Mouse (Mus musculus): ENCODE data around the gene Tbc1d20.

DNA sequence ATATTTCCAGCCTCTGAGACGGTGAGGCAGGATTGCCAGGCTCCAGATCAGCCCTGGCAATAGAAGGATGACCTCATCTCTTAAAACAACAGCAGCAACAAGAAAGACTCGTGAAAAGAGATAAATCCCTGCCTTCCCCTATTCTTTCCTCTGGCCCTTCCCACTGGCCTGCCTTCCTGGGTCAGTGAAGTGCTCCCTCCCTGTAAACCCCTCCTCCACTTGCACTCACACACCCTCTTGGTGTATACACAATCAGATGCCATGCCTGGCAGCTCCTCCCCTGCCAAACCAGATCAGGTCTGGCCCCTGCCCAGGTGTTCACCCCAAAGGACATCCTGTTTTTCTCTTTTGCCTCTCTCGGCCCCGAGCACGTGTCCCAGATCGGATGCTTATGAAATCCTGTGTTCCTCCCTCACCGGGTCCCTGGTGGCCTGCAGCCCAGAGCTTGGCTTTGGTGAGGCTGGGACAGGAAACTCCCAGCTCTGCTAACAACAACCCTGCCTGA lies 66.7 kb downstream of the Tbc1d20 start:
- TF ChIP-seq CTCF (IDR thresholded peaks at IDR 0.05; ENCODE audit: control insufficient read depth, insufficient read depth, low read length) (no peak), POLR2A (IDR thresholded peaks at IDR 0.05; ENCODE audit: borderline replicate concordance, control insufficient read depth, low read depth, low read length) (no peak)

Data from bone marrow, adult 2 months (tissue).